Mouse (Mus musculus) left cerebral cortex, adult 11 months (tissue): ENCODE measurements around the gene Cldn34b2.
"Not testable (repeated sequence)": the region's sequence is repeated elsewhere in the genome, so short reads cannot be mapped to it uniquely, and the experiment has no call there.

ENCODE experiments used
- DNase-seq: peaks from one replicate; pipeline ENCODE4 v3.0.0; 2022; ENCODE audit warnings: low spot score

The Cldn34b2 gene

GRCm38 (mm10) chrX:155128312-155128711 is at the start of gene Cldn34b2:
Gene Cldn34b2, minus strand, starts transcription at chrX:155128412.
- DNase-seq: not testable (repeated sequence)

GRCm38 (mm10) chrX:155177640-155178039 is 49.4 kb upstream of the Cldn34b2 start:
- DNase-seq: no peak

DNA sequence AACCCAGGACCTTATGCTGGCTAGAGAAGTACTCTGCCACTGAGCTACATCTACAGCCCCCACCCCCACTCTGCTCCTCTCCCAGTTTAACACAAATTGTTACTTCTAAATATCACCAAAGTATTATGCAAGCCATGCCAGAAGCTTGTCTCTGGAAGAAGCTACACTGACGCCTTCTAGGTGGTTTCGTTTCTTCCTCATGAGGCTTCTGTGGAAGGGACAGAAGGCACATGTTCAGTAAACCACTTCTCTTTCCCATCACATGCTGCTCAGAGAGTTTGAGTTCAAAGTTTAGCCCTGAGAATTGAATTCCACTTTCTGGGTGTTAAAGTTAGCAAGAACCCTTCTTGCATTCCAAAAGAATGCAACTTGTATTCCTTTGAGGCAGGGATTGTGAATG is 49.0 kb upstream of the Cldn34b2 start:
- DNase-seq: no peak

GRCm38 (mm10) chrX:155175568-155175967 is 47.4 kb upstream of the Cldn34b2 start:
- DNase-seq: no peak

DNA sequence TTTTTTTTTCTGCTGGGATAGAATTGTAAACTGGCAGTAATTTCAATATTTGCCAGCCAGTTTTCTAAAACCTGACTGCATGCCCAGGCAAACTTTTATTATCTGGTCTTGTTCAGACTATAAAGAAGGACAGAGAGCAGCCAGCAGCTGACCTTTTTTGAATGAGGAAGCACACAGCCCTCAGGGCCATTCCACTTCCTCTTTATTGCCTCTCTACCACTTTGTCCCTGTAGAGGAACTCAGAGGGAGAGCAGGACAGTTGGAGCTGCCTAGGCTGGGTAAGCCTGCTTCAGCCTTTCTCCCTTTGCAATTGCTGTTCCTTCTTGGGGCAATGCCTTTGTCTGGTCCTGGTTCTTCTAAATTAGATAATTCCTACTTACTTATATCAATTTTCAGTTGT is 44.1 kb upstream of the Cldn34b2 start:
- DNase-seq: no peak

DNA sequence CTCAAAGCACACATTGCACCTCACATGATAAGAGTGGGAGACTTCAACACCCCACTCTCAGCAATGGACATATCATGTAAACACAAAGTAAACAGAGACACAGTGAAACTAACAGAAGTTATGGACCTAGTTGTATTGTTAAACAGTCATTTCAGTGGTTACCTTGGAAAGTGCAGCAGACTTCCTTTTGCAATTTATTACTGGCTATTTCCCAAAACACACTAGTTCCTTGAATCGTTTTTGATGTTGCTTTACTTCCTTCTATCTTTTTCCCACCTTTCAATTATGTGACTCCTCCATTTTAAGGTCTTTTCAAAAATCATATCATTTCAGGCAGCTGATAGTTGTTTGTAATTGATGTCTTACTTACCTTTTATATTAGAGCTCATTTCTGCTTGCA is 43.5 kb upstream of the Cldn34b2 start:
- no peak for DNase-seq

GRCm38 (mm10) chrX:155169886-155170285 is 41.7 kb upstream of the Cldn34b2 start:
- DNase-seq: no peak

DNA sequence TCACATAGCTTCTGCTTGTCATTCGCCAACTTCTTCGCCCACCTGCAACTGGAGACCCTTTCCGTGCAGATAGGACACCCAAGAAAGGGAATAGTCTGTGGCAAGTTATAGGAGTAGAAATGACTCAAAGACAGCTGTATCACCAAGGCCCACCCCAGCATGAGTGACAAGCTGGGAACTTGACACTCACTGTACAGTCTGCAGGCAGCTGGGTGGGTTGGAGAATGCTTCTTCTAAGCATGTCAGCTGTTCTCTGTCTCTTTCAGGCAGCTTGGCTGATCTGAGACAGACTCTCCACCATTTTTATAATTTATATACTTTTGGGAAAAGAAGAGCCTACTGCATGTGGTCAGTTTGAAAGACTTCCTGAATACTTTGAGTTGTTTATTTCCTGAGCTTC is 39.5 kb upstream of the Cldn34b2 start:
- no peak for DNase-seq

DNA sequence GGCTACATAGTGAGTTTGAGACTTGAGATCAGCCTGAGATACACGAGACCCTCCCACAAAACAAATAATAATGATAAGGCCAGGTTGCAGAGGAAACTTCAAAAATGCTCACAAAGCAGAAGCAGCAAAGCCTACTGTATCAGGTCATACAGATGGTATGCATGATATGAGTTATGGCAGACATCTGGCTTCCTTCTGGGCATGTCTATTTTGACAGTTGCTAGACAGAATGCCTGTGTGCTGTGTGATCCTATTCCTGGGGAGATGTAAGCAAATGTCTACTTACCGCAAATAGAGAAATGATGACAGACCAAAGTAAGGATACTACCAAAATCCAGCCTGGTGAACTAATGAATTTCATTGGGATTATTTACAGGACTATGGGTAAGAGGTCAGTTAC is 38.1 kb upstream of the Cldn34b2 start:
- no peak for DNase-seq

GRCm38 (mm10) chrX:155163553-155163952 is 35.3 kb upstream of the Cldn34b2 start:
- no peak for DNase-seq

GRCm38 (mm10) chrX:155151868-155152267 is 23.7 kb upstream of the Cldn34b2 start:
- DNase-seq: no peak

- peak; percentile 10 for DNase-seq
Measured at GRCm38 (mm10) chrX:155144718-155145117, 16.5 kb upstream of the Cldn34b2 start.

GRCm38 (mm10) chrX:155098024-155098423 is 30.2 kb downstream of the Cldn34b2 start:
- DNase-seq: peak; percentile 2

DNA sequence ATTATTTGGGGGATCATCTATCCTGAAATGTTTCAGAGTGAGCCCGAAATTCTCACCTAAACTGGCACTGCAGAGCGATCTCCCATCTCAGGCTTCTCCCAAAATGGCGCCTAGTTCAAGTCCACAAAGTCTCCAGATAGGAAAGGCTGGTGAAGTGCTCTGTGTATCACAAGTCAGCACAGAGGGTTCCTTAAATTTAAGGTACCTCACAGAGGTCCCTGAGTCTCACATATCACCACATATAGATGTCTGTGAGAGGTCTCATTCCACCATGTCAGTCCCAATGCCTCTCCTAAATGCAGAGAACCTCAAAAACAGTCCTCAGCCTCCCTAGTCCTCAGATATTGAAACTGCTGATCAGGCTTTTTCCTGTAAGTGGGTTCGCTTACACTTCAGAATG is 34.6 kb downstream of the Cldn34b2 start, which contains the start of gene Magea2:
TSS of gene Magea2 (minus strand) at position 101 of the 400 bp plus-strand sequence.
- DNase-seq: not testable (repeated sequence)

- not testable (repeated sequence) for DNase-seq
Measured at GRCm38 (mm10) chrX:155089693-155090092, 38.5 kb downstream of the Cldn34b2 start, which contains the start of gene Magea1. Gene Magea1, minus strand, starts transcription at chrX:155089793.
